Mouse (Mus musculus) urinary bladder, postnatal 36 days (tissue): ENCODE measurements at regions not wholly inside any gene's neighbourhood (a gene's known extent, or its start where the extent isn't known, plus 50 kb on each side); places are given as distances from the start of the nearest gene placed in this dataset.
A peak's percentile ranks its signal among the peaks of the same experiment; 100 is the strongest.

Experiments
- DNase-seq, 2 experiments: peaks; one replicate each; pipeline ENCODE4 v3.0.0; 2022; ENCODE audit warnings: low spot score in 2 of 2, mixed read lengths in 1 of 2

DNA sequence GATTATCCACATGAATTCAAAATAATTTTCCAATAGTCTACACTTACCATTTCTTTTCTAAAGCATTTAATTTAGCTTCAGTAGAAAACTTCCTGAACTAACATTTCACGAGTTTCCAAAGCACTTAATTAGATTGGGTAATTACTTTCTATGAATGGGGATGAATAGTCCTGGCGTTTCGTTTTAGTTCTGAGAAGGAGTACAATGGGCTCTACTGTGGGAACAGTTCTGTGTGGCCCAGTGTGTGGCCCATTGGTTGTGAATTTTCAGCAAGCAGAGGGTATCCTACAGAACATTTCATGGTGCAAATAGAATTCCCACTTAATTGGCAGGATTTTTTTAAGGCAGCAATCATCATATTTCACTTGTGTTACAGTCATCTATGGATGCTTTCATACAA, 95.5 kb downstream of the 1700017N19Rik start:
- DNase-seq = no peak

DNA sequence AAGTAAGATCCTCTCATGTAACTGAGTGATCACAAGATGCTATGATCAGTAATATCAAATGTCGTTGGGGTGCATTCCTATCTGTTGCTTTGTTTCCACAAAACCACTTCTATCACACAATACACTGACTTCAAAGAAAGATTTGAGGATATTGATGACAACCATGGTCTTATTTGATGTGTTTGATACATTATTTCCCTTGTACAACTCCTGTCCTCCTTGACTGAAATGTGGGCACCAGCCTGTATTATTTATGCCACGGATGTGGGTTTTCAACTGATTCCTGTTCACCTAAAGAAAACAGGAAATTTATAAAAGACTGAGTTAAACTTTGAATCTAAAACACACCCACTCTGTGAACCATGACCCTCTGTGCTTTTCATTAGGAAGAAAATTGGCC, 105.7 kb downstream of the 1700017N19Rik start:
- DNase-seq = no peak

DNA sequence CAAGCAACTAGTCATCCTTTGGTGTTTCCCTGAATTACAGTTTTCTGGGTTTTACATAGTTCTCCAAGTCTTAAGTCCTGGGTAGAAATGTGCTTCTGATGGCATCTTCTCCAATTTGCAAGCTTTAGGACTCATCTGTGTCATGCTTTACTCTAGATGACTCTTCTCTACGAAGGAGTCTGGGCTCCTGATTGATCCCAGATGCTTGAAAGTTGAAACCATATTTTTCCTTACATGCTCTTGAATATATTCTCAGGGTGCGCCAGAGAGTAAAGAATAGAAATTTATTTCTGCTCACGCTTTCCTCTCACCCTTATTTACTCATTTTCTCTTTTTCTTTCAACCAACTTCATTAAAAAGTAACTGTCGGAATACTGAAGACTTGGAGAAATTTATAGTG, 108.9 kb downstream of the 1700017N19Rik start:
- DNase-seq = no peak

DNA sequence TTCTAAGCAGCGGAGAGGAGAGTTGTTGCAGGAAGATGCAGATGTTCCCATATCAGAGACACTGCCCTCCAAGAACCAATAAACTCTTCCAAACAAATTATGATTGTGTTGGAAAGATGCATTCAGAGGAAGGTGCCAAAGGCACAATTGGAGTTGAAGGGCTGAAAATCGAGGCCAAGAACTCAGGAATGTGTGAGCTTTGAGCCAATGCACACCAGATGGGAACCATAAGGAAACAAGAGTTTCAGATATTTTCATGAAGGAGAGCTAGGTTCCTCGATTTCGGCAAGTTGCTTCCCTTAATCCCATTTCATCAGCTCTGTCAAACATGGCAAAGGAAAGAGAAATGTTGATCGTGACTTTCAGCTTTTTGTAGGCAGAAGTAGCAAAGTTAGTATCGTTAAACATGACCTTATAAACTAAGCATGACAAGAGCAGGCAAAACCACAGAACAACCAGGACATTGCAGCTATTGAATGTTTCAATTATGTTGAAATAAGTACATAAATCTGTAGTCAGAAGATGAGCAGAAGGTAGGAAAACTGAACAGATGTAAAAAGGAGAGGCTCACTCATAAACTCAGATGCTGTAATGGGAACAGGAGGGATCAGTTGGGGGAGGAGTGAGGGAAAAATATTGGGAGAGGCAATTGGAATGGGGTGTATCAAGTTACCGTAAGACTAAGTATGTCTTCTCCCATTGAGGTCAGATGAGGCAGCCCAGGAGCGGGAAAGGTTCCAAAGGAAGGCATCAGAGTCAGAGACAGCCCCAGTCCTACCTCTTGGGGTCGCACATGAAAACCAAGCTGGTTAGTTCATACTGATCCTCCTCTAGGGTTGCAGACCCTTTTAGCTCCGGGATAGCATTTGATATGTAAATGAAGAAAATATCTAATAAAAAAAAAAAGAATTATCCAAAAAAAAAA, 110.3 kb downstream of the 1700017N19Rik start:
- no peak for DNase-seq

DNA sequence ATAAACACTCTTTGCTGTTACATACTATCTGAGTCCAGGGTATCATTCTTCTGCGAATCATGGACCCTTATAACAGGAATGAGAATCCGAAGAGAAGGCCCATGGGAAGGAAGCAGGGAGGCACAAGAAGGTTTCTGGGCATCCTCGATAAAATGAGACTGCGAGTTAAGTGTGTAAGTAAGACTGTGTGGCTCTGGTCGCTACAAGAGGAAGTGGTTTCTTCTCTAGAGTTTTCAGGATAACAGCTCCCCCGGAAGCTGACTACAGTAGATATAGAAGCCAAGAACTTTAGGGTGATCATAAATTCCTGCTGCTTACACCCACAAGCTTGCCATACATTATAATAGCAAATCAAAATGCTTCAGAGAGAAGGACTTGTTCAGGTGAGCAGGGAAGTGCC, 111.7 kb downstream of the 1700017N19Rik start:
- no peak for DNase-seq

DNA sequence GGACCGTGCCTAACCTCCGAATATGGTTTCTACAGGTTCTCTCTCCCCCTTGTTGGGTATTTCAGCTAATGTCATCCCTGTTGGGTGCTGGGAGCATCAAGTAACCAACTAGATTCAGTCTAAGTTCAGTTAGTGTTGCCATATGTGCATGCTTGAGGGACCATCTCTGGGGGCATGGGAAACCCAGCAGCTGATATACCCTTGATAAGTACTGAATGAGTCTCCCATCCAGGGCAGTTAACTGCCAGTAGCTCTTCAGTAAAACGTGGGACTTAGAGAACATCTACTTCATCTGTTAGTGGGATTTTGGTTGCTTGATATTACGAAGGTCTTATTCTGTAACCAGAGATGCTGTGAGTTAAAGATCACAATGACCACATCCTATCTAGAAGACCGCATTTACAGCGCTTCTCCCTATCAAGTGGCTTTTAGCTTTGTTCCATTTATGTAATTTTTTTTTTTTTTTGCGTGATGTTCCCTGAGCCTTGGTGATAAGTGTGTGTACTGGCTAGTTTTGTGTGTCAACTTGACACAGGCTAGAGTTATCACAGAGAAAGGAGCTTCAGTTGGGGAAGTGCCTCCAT, 125.9 kb downstream of the 1700017N19Rik start:
- DNase-seq = no peak

DNA sequence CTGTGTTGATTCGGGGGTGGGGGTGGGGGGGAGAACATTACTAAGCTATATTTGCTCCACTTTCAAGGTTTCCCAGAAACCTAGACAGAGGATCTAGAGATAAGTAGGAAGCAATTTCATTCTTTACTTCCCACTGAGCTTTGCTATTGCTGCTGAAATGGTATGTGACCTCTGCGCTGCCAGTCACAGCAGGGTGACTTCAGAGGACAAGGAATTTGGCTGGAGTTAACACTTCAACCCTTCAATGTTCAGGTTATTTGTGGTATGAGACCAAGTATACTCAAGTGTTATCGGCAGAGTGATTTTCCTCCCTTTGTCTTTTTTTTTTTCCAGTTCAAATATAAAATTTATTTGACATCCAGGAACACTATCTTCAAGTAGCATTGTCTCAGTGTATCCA, 128.3 kb downstream of the 1700017N19Rik start:
- no peak for DNase-seq

DNA sequence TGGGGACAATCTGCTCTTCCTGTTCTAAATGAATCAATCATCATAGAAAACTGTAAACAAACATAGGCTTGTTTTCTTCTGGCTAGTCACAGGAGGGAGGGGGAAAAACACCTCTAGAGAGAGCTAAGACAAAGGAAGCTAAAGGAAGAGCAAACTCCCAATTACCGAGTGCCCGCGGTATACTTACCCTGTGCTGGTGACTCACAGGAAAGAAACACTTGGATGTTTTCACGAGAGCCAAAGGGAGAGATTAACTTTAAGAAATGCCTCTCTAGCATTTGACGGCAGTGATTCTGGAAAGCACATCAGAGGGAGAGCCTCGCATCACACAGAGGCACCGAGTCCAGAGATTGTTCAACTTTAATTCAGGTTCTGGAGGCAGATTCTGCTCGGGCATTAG, 151.0 kb downstream of the 1700017N19Rik start:
- no peak for DNase-seq

DNA sequence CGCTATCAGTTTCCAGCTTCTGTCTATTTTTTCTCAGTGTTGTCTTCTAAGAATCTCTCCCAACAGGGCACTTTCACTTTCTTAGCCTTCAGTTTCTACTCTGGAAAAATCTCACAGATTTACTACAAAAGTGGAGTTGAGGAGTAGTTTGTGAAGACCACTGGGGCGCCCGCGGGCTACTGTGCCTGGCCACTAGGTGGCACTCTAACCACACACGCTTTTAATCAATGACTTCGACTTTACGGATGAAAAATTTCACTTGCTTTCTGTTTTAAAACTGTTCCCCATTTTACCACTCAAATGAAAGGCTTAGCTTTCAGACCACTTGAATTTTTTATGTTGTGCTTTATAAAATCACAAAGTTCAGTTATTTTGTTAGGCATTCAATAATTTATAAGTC, 151.8 kb downstream of the 1700017N19Rik start:
- peak; percentile 3 to 36 for DNase-seq

DNA sequence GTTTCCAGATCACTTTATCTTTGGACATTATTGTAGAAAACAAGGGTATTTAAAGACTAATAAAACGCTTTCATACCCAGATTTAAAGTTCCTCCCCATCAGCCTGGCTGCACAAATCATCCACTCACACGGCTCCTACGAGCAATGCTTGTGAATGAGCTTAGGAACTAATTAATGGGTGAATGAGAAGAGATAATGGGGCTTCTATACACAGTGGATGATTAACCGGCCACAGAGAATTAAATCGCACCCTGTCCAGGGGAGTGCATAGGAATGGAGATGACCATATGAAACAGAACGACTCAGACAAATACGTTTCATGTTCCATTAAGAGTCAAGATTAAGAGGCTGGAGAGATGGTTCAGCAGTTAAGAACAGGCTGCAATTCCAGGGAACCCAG, 155.9 kb downstream of the 1700017N19Rik start:
- no peak for DNase-seq

DNA sequence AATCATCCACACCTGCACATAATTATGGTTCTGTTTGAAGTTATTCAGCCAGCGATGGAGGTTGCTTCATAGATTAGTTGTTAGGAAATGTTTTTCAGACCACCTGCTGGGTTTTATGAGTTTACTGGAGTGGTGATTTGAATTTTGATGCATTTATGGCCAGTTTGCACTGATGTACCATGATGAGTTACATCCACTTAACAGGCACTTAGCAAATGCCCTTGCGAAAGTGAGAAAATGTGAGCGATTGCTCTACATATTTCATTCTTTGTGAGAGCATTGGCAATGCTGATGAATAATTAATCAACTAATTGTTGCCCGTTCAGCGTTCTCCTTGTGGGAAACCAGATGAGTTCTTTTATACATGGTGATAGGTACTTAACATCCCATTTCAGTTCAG, 164.7 kb downstream of the 1700017N19Rik start:
- no peak for DNase-seq

DNA sequence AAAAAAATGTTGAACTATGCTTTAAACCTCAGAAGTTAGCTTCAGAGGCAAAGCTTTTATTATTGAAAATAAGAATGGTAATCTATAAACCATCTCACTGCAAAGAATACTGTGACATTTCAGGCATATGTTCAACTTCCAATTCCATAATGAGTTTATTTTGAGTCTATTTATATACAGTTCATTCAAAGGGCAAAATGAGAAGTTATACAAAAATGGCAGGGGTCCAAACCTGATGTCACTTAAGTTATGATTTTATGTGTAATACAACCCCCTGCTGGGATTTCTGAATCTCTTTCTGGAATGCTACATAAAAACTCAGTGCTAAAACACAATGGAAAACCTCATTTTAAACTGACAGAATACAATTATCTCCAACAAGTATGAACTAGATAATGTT, 184.0 kb downstream of the 1700017N19Rik start:
- DNase-seq = no peak

DNA sequence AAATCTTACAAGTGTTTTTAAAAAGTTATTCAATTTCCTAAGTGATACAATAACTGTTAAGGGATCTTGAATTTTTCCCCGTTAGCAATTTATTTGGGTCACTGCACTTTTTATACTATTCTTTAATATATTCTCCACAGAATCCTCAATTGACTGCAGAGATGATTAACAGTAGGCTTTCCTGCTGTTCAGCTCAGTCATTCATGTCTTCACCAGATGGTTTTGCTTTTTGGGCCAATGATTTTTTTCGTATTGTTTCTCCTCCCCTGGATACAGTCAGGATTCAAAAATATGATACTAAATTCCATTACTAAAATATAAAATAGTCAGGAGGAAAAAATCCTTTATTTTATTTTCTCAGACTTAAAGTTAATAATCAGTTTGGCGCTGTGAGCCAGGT, 201.9 kb downstream of the 1700017N19Rik start:
- no peak for DNase-seq

DNA sequence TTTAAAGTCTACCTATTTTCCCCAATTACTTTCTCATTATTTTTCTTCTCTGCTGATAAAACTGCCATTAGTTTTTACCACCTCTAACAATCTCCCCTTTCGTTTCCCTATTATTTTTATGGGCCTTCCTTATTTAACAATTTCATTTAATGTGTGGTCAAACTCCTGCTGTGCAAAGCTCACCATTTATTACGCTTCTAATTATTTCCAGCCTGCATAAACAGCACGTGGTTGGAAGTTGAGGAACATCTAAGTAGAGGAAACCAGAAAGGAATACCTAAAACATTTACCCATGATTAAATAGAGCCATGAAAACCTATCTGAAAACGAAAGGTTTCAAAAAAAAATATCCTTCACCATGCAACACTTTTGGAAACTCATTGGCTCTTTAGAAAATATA, 202.3 kb downstream of the 1700017N19Rik start:
- DNase-seq = no peak

DNA sequence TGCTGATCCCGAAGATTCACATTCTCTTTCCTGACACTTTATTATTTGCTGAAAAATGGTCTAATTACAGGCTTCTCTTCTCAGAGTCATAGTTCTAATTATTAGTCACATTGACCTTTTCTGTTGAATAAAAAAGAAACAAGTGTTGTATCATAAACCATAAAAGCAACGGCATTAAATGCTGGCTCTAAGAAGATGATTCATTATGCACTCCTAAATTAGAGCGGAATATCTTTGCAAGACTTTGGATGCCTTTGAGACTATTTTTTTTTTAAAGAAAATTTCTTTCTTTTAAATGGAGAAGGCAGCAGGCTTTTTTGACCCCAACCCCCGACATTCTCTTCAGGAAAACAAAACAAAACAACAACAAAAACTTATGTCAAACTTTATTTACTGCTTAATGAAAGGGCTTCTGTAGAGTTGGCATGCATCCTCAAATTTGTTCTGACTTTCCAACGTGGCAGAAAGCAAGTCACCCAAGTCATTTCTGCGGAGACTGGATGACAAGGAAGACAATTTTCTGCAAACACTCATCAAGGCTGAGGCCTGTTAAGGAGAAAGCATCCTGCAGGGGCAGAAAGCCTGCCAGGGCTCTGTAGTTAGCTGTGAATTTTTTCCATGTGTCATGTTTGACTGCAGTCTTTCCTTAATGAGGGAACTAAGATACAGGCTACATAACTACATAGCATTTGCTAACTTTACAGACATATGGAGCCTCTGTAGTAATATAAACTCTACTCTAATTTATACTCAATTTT, 205.1 kb downstream of the 1700017N19Rik start:
- DNase-seq = no peak

DNA sequence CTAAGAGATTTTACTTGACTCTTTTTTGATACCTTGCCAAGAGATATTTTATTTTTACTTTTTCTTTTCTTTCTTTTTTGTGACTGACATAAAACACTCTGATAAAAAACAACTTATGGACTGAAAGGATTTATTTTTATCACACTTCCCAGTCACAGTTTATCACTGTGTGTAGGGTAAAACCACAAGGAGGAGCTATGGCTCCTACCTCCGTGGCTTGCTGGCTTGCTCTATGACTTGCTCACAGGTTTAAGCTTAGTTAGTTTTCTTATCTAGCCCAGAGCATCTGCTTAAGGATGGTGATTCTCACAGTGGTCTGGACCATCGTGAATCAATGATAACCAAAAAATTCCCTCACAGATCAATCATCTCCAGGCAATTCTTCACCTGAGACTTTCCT, 221.4 kb downstream of the 1700017N19Rik start:
- no peak for DNase-seq

DNA sequence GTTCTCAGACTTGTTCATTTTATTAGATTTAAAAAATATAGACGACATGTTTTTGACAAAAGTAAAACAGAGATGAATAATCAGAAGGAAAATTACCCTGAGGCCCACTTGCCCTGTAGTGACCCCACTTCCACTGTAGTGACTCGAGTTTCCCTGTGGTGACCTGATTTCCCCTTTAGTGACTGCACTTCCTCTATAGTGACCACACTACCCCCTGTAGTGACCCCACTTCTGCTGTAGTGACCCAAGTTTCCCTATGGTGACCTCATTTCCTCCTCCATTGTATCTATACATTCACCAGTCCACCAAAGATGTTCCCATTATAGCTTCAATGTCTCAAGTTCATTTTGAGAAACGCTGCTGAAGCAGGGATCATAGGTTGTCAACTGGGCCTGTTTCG, 244.5 kb downstream of the 1700017N19Rik start:
- no peak for DNase-seq

DNA sequence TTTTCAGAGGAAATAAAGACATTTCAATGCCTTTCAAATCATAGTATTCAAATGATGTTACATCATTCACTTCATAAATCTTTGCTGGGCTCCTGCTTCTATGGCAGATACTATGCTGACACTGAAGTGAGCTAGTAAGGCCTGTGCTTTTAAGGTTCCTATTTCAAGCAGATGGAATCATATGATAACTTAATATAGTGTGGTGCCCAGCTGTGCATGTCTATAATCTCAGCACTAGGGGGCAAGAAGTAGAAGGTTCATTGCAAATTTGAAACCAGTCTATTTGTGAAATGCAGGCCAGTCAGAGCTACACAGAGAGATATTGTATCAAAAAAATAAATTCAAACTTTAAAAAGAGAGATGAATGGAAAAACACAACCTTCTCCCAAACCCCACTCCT, 262.9 kb downstream of the 1700017N19Rik start:
- DNase-seq = no peak

DNA sequence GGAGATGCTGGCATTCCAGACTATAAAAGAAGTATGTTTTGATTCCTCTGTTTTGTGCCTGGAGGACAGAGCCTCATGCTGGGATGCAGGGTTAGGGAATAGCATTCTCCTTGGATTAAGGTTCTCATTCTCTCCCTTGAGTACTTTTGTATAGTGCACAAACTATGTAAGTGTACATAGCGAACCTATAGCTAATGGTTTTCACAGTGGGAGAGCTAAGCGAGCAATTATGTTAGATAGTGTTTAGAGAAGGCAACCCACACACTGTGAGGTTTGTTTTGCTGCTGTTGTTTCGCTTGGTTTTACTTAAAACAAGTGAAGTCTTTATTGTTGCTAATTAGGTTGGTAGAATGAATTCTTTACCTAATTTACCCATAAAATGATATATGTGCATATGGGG, 266.2 kb downstream of the 1700017N19Rik start:
- no peak for DNase-seq

DNA sequence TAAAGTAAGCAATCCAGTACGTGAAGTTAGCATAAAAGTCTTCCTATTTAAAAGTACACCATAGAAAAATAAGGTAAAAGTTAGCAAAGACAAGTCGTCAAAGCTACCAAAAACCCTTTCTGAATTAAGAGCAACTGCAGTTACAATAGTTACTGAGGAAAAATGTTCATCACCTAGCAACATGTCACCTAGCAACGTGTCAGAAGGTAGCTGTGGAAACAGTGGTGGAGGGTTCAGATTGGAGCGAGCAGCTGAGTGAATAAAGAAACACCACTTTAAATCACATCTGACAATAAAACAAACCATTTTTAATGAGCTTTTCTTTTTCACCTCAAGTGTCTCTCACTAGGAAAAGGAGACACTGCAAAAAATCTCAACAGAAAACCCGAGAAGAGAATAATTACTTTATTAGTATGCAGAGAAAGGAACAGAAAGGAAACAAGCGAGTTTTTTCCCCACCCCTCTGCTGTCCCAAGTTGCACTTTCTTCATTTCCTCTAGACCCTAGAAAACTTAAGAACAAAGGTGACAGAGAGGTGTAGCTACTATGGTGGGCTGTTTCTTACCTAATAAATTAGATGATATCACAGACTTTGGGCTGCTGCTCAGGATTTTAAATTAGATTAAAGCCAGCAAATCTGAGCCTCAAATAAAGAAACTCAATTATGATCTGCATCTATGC, 275.4 kb downstream of the 1700017N19Rik start:
- DNase-seq = no peak

DNA sequence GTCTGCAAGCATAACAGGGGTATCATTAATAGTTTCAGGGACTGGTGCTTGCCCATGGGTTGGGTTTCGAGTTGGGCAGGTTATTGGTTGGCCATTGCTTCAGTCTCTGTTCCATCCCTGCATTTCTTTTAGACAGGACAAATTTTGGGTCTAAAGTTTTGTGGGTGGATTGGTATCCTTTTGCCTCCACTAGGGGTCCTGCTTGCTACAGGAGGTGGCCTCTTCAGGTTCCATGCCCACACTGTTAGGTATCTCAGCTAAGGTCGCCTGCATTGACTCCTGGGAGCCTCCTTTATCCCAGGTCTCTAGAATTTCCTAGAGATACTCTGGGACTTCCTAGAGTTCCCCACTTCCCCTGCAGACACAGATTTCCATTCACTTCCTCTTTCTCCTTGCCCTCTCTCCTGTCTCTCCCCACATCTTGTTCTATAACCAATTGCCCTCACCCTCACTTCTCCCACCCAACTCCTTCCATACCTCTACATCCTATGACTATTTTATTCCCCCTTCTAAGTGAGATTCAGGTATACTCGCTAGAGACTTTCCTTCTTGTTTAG, 278.2 kb downstream of the 1700017N19Rik start:
- no peak for DNase-seq

DNA sequence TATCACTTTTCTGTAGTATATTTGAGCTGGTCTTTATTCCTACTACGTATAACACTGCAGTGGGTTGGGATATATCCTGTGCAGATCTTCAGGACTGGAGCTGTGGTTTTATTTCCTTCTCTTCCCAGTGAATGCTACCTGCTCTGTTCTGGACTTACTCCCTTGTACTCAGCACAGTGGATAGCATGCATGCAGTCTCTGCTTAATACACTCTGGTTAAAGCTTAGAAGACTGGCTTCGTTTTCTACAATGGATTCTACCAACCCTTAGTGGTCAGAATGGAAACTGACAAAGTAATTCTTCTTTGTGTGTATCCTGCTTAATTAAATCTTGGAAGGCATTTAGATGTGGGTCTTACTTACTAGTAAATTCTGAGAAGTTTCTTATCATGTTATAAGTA, 292.3 kb downstream of the 1700017N19Rik start:
- DNase-seq = no peak
